Mouse (Mus musculus) T-helper 1 cell (primary cell): Measurements from ENCODE around the gene Nutm1.
"Not testable (repeated sequence)": the region's sequence is repeated elsewhere in the genome, so short reads cannot be mapped to it uniquely, and the experiment has no call there.

Experiments used
- in situ Hi-C: fragments of 300-600 bp; cut with MboI, MseI; formaldehyde crosslinking; loops from one replicate; pipeline ENCODE4 v1.15.1; 2025; ENCODE audit warnings: high pct_unique_total_duplicates

Gene Nutm1

GRCm38 (mm10) chr2:112259241-112259962, at the start of gene Nutm1:
Gene Nutm1, minus strand, starts transcription at chr2:112259291.
- in situ Hi-C loops = loop anchor here (5.0 kb wide), 1 partner anchor 108 kb away; the partner anchor contains the start of gene Emc4

DNA sequence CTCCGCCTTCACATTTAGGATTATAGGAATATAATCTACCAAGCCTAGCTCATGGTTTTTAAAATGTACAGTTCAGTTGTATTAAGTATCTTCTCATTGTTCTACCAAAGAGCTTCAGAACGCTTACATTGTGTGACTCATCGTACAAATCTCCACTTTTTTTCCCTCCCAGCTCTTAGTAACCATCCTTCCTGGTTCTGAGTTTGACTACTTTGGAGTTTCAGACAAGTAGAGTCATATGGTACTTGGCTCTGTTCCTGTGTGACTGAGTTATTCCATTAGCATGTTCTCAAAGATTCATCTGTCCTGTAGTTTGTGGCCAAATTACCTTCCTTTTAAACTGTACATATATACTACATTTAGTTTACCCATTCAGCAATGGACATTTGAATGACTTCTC, 49.6 kb upstream of the Nutm1 start:
- in situ Hi-C loops = no loop called here

- in situ Hi-C loops = no loop called here
Observed at GRCm38 (mm10) chr2:112298221-112298620, 39.1 kb upstream of the Nutm1 start.

DNA sequence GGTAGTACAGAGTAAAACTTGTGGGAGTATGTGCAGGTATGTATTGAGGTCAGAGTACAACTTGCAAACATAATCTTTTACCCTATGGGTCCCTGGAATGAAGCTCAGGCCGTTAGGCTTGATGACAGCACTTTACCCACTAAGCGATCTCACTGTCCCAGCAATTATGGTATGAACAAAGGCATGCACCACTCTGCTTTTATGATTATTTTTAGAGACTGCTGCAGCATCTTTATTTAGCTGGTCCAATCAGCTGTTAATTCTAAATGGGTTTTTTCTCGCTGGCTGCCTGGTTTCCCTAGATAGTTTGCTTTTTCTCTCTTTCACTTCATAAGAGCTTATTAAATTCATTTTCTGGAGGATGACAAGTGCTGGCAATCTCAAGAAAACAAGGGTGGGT, 37.1 kb upstream of the Nutm1 start:
- in situ Hi-C loops = no loop called here

DNA sequence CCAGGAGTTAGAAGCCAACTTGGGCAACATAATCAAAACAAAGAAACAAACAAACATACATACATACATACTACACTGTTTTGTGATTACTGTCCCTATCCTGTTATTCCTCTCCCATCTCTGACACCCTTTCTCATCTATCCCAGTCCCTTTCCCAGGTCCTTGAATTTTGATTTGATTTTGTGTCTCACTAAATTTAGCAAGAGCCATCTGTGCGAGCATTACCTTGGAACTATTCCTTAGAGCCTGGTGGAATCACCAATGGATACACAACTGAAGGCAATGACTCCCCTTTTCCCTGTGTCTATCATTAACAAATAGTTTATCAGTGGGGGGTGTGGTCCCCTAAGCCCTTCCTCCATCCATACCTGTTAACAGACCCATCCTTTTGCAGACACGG, 33.7 kb upstream of the Nutm1 start:
- in situ Hi-C loops = no loop called here

DNA sequence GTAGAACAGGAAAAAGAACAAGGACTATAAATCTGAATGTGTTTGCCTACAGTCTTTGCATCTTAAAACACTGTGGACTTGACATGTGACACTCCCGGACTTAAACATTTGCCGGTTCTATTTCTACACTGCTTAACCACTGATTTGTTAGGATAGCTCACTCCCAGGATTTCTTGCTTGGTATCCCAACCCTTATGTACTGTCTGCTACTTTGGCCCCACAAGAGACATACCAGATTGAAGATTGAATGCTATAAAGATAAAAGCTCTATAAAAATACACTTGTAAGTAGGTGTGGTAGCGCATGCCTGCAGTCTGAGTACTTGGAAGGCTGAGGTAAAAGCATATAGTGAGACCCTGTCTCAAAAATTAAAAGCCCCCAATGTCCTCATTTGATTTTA, 30.4 kb upstream of the Nutm1 start:
- in situ Hi-C loops = no loop called here

DNA sequence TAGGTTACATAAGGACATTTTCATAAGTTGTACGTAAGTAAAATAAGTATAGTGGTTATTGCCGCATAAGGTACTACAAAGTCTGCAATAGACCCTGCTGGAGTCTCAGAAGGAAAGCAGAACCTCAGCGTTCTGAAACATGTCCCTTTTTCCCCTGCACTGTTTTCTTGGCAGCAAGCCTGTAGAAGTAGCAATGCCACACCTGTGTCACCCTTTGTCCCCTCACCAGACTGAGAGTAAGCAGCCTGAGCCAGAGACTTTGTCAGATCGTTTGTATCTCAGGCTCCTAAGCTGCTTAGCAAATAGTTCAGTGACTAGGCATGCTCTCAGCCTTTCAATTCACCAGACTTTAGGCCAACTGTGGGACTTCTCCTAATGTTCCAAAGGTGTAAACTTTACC, 28.0 kb upstream of the Nutm1 start:
- in situ Hi-C loops = no loop called here

DNA sequence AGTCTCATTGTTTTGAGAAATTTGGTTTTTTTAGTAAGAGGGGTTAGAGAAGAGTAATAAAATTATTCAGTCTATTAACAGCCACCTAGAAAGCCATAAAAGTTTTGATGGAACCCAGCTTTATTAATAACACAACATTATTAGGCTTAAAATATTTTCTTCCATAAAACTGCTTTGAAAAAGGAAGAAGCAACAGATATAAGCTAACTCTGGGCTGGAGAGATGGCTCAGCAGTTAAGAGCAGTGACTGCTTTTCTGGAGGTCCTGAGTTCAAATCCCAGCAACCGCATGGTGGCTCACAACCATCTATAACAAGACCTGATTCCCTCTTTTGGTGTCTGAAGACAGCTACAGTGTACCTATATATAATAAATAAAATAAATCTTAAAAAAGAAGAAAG, 27.0 kb upstream of the Nutm1 start:
- in situ Hi-C loops = not testable (repeated sequence)

GRCm38 (mm10) chr2:112285031-112285390, 25.9 kb upstream of the Nutm1 start:
- in situ Hi-C loops = no loop called here

GRCm38 (mm10) chr2:112284363-112285030, 25.4 kb upstream of the Nutm1 start:
- in situ Hi-C loops = no loop called here

GRCm38 (mm10) chr2:112282846-112283245, 23.8 kb upstream of the Nutm1 start:
- in situ Hi-C loops = no loop called here

DNA sequence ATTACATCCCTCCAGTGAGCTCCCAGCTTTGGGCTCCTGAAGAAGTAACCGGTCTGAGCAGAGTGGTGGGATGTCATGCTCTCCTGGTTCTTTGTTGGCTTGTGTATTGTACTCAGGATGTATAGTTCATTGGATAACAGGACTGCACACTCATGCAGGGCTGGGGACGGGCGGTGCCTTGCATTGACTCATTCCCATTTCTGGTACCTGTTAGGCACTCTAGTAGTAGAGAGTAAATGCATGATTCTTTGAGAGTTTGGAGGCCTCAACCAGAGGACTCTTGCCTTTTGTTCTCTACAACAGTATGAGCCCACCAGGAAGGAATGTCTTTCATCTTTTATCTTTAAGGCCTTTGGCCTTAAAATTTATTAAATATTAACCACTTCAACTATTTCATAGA, 17.8 kb upstream of the Nutm1 start:
- in situ Hi-C loops = no loop called here

- in situ Hi-C loops = no loop called here
Observed at GRCm38 (mm10) chr2:112273474-112273873, 14.4 kb upstream of the Nutm1 start.

GRCm38 (mm10) chr2:112272909-112273308, 13.8 kb upstream of the Nutm1 start:
- in situ Hi-C loops = no loop called here

GRCm38 (mm10) chr2:112270011-112270410, 10.9 kb upstream of the Nutm1 start:
- in situ Hi-C loops = no loop called here

DNA sequence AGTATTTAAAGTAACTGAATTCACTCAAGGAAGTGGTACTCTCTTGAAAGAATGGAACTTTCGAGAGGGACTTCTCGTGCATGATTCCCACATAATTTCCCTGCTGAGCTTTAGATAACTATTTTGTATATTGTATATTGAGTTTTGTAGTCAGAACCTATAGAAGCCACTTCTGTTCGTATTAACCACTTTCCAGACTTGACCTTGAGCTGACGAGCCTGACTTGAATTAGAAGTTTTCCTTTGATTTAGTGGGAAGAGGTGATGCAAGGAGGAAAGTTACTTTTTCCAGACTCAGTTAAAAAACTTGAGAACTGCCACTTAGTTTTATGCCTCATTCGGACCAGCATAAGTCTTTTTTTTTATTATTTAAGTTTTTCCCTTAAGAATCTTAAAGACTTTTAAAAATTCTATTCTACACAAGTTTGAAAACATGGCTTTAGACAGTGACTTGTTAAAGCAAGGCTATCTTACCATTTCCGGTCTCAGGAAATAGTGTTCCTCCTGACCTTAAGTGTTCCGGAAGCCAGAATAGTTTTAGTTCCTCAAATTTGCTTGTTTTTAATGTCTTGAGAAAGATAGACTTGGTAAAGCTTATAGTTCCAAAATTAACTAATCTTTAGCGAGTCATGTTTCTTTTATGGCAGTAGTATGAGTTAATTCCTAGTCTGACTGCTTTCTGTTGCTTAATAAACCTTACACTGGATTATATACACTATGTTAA, 8.6 kb upstream of the Nutm1 start:
- in situ Hi-C loops = no loop called here

- in situ Hi-C loops = no loop called here
Observed at GRCm38 (mm10) chr2:112266780-112267179, 7.7 kb upstream of the Nutm1 start.

DNA sequence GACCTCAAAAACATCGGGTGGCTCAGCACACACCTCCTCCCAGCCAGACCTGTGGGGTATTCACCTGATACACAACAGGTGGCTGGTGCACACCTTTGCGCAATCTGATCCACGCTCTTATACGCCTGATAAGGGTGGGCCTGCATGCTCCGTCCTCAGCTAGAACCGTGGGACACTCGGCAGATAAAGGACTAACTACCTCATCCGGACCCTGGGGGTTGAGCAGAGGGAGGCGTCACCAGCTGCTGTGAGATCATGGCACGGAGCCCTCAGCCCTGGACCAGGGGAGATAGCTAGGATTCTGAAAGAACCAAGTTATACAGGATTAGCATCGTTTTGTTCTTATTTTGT, 7.1 kb upstream of the Nutm1 start, which contains the start of gene Gm21985:
Gm21985 (plus strand) TSS at position 73 of the 351 bp plus-strand sequence.
- in situ Hi-C loops = no loop called here

DNA sequence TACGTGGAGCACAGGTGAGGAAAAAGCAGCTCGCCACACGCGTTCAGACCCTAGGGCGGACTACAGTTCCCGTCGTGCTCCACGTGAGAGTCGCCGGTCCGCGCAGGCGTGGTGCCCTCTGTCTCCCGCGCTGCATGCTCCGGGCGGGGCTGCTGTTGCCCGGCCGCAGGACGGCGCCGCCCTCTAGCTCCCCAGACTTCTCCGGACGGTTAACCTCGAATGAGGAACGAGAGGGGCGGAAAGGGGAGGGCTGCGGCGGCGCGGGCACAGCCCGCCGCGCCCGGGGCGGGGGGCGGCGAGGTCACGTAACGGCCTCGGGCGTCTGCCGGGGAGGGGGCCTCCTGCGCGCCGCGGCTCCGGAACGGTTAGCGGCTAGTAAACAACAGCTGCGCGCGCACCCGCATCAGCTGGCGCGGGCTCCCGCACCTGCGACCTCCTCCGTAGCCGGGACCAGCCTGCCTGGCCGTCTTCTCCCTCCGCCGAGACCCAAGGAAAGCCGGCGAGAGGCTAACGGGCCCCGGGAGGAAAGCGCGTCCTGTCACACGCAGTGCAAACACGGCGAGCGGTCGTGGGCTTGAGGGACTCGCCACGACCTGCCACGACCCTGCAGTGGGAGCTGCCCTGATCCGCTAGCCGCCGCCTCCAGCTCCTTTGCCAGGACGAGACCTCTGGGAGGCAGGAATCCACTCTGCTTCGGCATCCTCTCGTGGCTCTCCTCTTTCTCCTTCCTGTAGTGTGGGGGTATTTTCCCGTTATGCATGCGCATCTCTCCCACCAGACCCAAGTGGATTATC, 6.6 kb upstream of the Nutm1 start, which contains the start of gene Slc12a6:
Slc12a6 (plus strand) TSS at position 378 of the 794 bp plus-strand sequence.
- in situ Hi-C loops = no loop called here

DNA sequence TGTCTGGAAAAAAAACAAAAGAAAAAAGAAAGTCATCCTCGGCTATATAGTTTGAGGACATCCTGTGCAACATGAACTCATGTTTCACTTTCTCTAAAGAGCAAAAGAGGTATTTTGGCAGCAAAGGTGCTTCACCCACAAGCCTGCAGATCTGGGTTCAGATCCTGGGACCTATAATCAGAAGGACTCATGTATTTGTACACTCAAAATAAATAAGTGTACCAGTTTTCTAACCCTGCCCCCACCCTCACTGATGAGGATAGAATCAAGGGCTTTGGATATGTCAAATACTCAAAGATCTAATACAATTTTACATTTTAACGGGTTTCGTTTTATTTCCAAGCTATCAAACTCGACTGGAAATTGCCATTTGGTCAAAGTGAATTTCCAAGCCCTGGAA, 5.3 kb upstream of the Nutm1 start:
- in situ Hi-C loops = no loop called here

GRCm38 (mm10) chr2:112262779-112263295, 3.7 kb upstream of the Nutm1 start:
- in situ Hi-C loops = no loop called here
